Mouse (Mus musculus) heart, postnatal 0 days (tissue): Measurements from ENCODE around the gene Clcn3.

ENCODE experiments used
- CTCF ChIP-seq: IDR thresholded peaks from 2 replicates; pipeline ENCODE4 v1.5.1; 2016; ENCODE audit warnings: antibody characterized with exemption, control low read depth, low read depth
- EP300 ChIP-seq: IDR thresholded peaks from 2 replicates; pipeline ENCODE4 v1.6.1; 2016; ENCODE audit warnings: antibody characterized with exemption, low read depth

GRCm38 (mm10) chr8:60978496-60978895, 4.6 kb downstream of the Clcn3 start:
- TF ChIP-seq EP300, result no peak
- TF ChIP-seq CTCF, result no peak
